Mouse (Mus musculus): ENCODE results near the gene Clcn1. TPM values are rescaled to one million over a fixed set of nuclear protein-coding genes. Genes with fewer than 3 reads are reported as not detected.

Gene Clcn1
- polyA plus RNA-seq (2017; shearing (Covaris generic)): not detected

GRCm38 (mm10) chr6:42286448-42286847 lies at the start of gene Clcn1:
Clcn1 (plus strand) TSS chr6:42286685.
- ATAC-seq: no peak

GRCm38 (mm10) chr6:42237276-42237805 lies 49.1 kb upstream of the Clcn1 start:
- ATAC-seq: no peak

GRCm38 (mm10) chr6:42241311-42242045 lies 45.0 kb upstream of the Clcn1 start:
- no peak for ATAC-seq

GRCm38 (mm10) chr6:42245711-42246353 lies 40.7 kb upstream of the Clcn1 start, which contains the start of gene Gstk1:
Gstk1 (plus strand) TSS chr6:42245935.
- ATAC-seq: peak; percentile 99

GRCm38 (mm10) chr6:42247173-42247572 lies 39.3 kb upstream of the Clcn1 start:
- ATAC-seq: no peak

- no peak for ATAC-seq
These were observed 38.5 kb upstream of the Clcn1 start for GRCm38 (mm10) chr6:42247981-42248380.

- no peak for ATAC-seq
These were observed 34.7 kb upstream of the Clcn1 start for GRCm38 (mm10) chr6:42251791-42252190.

- ATAC-seq: no peak
These were observed 33.4 kb upstream of the Clcn1 start for GRCm38 (mm10) chr6:42253103-42253502.

- ATAC-seq: peak; percentile 97
These were observed 29.1 kb upstream of the Clcn1 start for GRCm38 (mm10) chr6:42257303-42257863.

- no peak for ATAC-seq
These were observed 26.1 kb upstream of the Clcn1 start for GRCm38 (mm10) chr6:42260430-42260829.

GRCm38 (mm10) chr6:42261524-42262170 lies 24.8 kb upstream of the Clcn1 start, which contains the start of gene Tmem139:
Tmem139 (plus strand) TSS chr6:42261970.
- ATAC-seq: no peak

GRCm38 (mm10) chr6:42264626-42265312 lies 21.7 kb upstream of the Clcn1 start, which contains the start of gene Casp2:
Casp2 (plus strand) TSS chr6:42264985.
- peak; percentile 90 for ATAC-seq

- peak; percentile 46 for ATAC-seq
These were observed 20.8 kb upstream of the Clcn1 start for GRCm38 (mm10) chr6:42265391-42266330.

- no peak for ATAC-seq
These were observed 15.7 kb upstream of the Clcn1 start for GRCm38 (mm10) chr6:42270817-42271216.

- ATAC-seq: no peak
These were observed 10.3 kb upstream of the Clcn1 start for GRCm38 (mm10) chr6:42276151-42276550.

GRCm38 (mm10) chr6:42282865-42283528 lies 3.5 kb upstream of the Clcn1 start:
- no peak for ATAC-seq

GRCm38 (mm10) chr6:42287562-42287961 lies 1.1 kb downstream of the Clcn1 start:
- no peak for ATAC-seq

- no peak for ATAC-seq
These were observed 6.8 kb downstream of the Clcn1 start for GRCm38 (mm10) chr6:42293327-42293726.

- no peak for ATAC-seq
These were observed 9.1 kb downstream of the Clcn1 start for GRCm38 (mm10) chr6:42295549-42296094.

GRCm38 (mm10) chr6:42299362-42299761 lies 12.9 kb downstream of the Clcn1 start:
- no peak for ATAC-seq
